Mouse (Mus musculus) forelimb bud, embryonic 11.5 days (tissue): ENCODE measurements at regions not wholly inside any gene's neighbourhood (a gene's known extent, or its start where the extent isn't known, plus 50 kb on each side); places are given as distances from the start of the nearest gene placed in this dataset.

Experiments
- DNase-seq: peaks from one replicate; pipeline ENCODE4 v3.0.0-alpha.2; 2012; ENCODE audit warnings: low read depth, low spot score

- no peak for DNase-seq
Measured at GRCm38 (mm10) chr1:41244627-41245026, 439.2 kb downstream of the Tmem182 start.

- DNase-seq = peak; percentile 46
Measured at GRCm38 (mm10) chr1:41264214-41264613, 458.8 kb downstream of the Tmem182 start.

- no peak for DNase-seq
Measured at GRCm38 (mm10) chr1:41271111-41271730, 465.8 kb downstream of the Tmem182 start.

- DNase-seq = no peak
Measured at GRCm38 (mm10) chr1:41274573-41275270, 469.3 kb downstream of the Tmem182 start.

- DNase-seq = no peak
Measured at GRCm38 (mm10) chr1:41275271-41275624, 469.8 kb downstream of the Tmem182 start.

GRCm38 (mm10) chr1:41275642-41276041 is 470.2 kb downstream of the Tmem182 start:
- DNase-seq = no peak

GRCm38 (mm10) chr1:41276303-41276702 is 470.9 kb downstream of the Tmem182 start:
- no peak for DNase-seq

- DNase-seq = no peak
Measured at GRCm38 (mm10) chr1:41285221-41285620, 479.8 kb downstream of the Tmem182 start.

- no peak for DNase-seq
Measured at GRCm38 (mm10) chr1:41286221-41286620, 480.8 kb downstream of the Tmem182 start.

- DNase-seq = peak; percentile 28
Measured at GRCm38 (mm10) chr1:41326861-41327480, 521.6 kb downstream of the Tmem182 start.

- no peak for DNase-seq
Measured at GRCm38 (mm10) chr1:41349798-41350758, 544.7 kb downstream of the Tmem182 start.

GRCm38 (mm10) chr1:41359061-41359460 is 553.7 kb downstream of the Tmem182 start:
- DNase-seq = peak; percentile 40

GRCm38 (mm10) chr1:41361512-41361911 is 556.1 kb downstream of the Tmem182 start:
- no peak for DNase-seq

- DNase-seq = no peak
Measured at GRCm38 (mm10) chr1:41380013-41380412, 574.6 kb downstream of the Tmem182 start.

- DNase-seq = no peak
Measured at GRCm38 (mm10) chr1:41381487-41381886, 576.1 kb downstream of the Tmem182 start.

GRCm38 (mm10) chr1:41384731-41385130 is 579.3 kb downstream of the Tmem182 start:
- no peak for DNase-seq

GRCm38 (mm10) chr1:41386435-41386834 is 581.0 kb downstream of the Tmem182 start:
- no peak for DNase-seq

GRCm38 (mm10) chr1:41390102-41390884 is 584.9 kb downstream of the Tmem182 start:
- DNase-seq = peak; percentile 76

- no peak for DNase-seq
Measured at GRCm38 (mm10) chr1:41391071-41391470, 585.7 kb downstream of the Tmem182 start.

- no peak for DNase-seq
Measured at GRCm38 (mm10) chr1:41393287-41393686, 587.9 kb downstream of the Tmem182 start.

GRCm38 (mm10) chr1:41395081-41395480 is 589.7 kb downstream of the Tmem182 start:
- DNase-seq = no peak
